Mouse (Mus musculus): ENCODE measurements around the gene Spata31d1c.

Gene Spata31d1c

DNA sequence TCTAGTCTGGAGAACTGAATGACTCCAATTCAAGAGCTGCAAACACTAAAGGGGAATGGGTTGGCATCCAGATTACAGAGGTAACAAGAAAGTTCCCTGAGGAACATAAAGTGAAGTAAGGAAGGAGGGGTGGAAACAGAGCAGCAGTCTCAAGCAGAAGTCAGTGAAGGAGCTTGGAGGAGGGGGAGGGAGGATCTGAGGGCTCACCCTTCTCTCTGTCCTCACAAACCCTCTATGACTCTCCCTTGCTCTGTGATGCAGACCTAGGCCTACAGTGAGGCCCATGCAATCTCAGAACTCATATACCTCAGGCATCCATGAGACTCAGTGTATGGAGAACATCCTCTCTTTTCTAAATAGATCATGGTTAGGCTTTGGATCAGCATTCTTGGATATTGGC, at the start of gene Spata31d1c:
TSS of gene Spata31d1c (plus strand) at position 301 of the 400 bp plus-strand sequence.
- no peak for DNase-seq

DNA sequence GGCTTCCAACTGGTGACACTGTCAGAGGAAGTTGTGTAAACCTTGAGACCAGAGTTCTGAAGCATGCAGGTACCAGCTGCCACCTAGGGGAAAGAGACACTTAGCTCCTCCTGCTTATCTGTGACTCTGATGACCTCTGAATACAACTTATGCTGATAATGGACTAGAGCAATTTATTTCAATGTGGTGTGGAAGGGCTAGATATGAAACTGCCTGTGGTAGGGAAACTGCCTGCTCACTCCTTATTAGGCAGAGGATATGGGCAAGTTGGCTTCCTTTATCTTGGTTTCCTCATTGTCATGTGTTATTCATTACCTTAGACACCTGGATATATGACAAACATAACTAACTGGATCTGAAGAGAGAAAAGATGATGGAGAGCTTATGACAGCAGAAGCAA, 44.0 kb upstream of the Spata31d1c start:
- DNase-seq: no peak

DNA sequence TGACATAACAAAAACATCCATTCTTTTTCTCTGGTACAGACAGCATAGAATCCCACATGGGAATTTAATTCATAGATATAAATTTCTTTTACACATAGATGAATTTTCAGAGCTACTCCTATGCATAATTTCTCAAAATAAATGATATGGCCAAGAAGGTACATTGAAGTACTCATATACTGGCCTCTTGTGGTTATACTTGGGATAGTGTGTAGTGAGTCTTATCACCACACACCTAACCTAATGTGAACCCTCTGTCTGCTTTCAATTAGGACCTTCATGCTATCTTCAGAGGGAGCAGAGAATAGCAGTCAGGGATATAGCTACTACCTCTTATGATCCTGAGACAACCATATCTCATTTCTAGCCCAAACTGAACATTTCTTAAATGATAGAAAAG, 27.4 kb upstream of the Spata31d1c start:
- DNase-seq: no peak

DNA sequence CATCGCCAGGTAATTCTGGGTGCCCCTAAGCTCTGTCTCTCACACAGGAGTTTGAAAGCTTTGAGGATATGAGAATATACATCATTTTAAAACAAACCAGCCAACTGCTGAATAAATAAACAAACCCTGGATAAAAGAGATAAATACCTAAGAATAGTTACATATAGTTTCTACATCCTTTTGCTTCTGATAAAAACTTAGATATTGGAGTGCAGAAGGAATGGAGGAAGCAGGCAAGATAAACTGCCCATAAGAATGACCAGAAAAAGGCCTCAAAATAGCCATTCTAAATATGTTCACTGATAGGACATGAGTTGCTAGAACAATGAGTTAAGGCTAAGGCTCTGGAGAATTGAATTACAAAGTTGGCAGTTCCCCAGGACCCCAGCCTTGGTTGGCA, 26.1 kb upstream of the Spata31d1c start:
- DNase-seq: no peak

DNA sequence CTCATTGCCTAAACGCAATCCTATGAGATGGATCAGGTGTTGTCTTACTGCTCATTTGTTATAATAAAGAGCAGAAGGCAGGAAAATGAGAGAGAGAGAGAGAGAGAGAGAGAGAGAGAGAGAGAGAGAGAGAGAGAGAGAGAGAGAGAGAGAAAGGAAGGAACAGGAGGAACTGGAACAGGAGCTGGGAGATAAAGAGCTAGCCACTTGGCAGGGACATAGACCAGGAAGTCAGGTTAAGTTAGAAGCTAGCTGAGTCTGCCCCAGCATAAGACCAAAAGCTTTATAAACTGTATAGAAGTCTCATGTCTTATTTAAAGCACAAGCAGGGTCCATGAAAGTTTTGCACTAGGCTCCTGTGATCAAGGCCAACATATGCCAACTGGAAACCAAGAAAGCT, 24.9 kb upstream of the Spata31d1c start:
- DNase-seq: no peak

DNA sequence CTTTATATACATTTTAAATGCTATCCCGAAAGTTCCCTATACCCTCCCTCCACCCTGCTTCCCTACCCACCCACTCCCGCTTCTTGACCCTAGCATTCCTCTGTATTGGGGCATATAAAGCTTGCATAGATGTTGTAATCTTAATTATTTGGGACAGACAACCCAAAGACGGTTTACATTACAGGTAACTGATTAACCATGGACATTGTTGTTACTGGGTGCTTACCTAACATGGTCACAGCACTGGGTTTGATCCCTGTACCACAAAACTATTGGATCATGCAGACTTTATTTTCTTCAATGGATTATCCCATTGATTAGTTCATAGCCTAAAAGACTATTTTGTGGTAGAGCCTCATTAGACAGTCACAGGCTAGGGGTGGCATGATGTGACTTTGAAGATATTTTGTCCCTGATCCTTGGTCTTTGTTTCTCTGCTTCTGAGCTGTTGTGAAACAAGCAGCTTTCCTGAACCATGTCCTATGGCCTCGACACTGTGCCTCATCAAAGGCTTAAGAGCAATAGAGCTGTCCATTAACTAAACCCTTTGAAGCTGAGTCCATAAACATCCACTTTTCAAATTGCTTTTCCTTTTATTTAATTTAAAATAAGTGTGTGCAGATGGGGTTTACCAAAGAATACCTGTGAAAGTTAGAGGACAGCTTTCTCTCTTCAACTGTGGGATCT, 21.7 kb upstream of the Spata31d1c start:
- DNase-seq: no peak

DNA sequence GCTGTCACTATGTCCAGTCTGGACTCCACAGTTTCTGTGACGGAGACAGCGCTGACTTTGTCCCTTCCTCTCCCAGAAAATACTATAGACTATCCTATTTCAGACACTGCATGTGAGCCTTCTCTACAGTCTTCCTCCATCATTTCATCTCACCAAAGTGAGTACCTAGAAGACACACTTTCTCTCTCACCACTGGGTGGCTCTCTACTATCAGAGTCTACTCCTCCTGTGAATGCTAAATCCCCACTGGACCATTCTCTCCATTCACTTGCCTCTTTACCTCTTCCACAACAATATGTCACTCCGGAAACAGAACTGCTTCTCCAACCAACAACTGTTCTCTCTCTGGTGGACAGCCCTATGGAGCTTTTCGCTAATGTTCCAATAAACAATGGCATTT, 2.2 kb downstream of the Spata31d1c start:
- no peak for DNase-seq

DNA sequence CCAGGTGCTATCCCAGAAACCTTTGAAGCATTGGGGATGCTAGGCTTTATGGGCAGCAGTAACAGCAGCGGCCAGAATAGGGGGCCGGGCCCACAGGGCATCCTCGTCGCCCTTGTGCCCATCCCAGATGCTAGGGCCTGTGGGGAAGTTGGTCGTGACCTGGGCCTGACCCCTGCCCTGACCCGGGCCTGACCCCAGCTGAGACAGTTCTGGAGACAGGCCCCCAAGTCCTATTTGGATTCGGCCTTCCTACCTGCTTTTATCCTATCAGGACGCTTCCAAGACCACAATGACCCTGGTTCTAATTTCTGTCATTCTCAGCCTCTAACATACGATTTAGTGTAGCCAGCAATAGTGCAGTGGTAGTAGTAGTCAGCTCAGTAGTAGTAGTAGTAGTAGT, 19.8 kb downstream of the Spata31d1c start, which contains the start of gene Prss47:
TSS of gene Prss47 (minus strand) at position 101 of the 400 bp plus-strand sequence.
- DNase-seq: no peak

DNA sequence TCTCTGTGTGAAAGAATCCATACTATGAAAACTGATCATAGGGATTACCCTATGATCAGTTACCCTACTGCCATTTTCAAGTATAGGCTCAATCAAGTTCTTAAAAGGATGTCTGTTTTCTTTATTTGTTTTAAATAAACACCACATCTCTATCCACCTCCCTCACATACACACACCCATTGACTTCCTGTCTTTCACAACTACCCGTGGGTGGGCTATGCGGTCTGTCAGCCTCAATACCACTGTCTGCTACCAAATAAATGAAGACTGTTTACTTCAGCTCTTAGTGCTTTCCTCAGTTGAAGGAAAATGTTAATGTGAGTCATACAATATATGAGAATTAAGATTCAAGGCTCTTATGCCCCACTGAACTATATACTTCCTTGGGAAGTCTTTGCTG, 37.1 kb downstream of the Spata31d1c start:
- DNase-seq: no peak

All from right cerebral cortex, postnatal 4 days (tissue).